Mouse (Mus musculus) bone marrow, adult 2 months (tissue): ENCODE measurements around the gene Itga1. TPM values are rescaled to one million over a fixed set of nuclear protein-coding genes. Genes with fewer than 3 reads are reported as not detected.

Source experiments
- H3K27ac ChIP-seq: fragments of 200-500 bp; 2 replicates; pipeline ENCODE4 v1.5.1; 2012; ENCODE audit warnings: low read depth, mild to moderate bottlenecking, control low read depth, inconsistent platforms, low read length; ENCODE audit not compliant: control insufficient read depth, poor library complexity, insufficient read depth
- H3K4me1 ChIP-seq: fragments of 200-500 bp; 2 replicates; pipeline ENCODE4 v1.6.1; 2011; ENCODE audit warnings: low read length; ENCODE audit not compliant: control insufficient read depth, insufficient read depth
- H3K4me3 ChIP-seq: fragments of 200-500 bp; replicated peaks from 2 replicates; pipeline ENCODE3; 2011; ENCODE audit warnings: mild to moderate bottlenecking, low read depth, low read length, control low read depth; ENCODE audit not compliant: control insufficient read depth
- CTCF ChIP-seq: fragments of 200-500 bp; IDR thresholded peaks from 2 replicates; pipeline ENCODE4 v1.5.1; 2011; ENCODE audit warnings: low read length, control low read depth; ENCODE audit not compliant: control insufficient read depth, insufficient read depth
- POLR2A ChIP-seq: fragments of 200-500 bp; IDR thresholded peaks from 2 replicates; pipeline ENCODE4 v1.6.1; 2011; ENCODE audit warnings: low read depth, mild to moderate bottlenecking, control low read depth, low read length, borderline replicate concordance; ENCODE audit not compliant: control insufficient read depth
- WGBS: fragments of 180-500 bp; shearing (Covaris S2); methylation state at CpG from one replicate; pipeline ENCODE4 v1.1.7; 2018; 5-methylcytosine and 5-hydroxymethylcytosine counted together
- polyA plus RNA-seq: library from polyadenylated mRNA; stranded (reverse); fragments of >200 nt; gene quantifications from 2 replicates; pipeline ENCODE4 v1.2.4, GENCODE M21; 2011; ENCODE audit warnings: low replicate concordance; ENCODE audit not compliant: missing spikeins, insufficient read depth, insufficient read length

Itga1 gene
- polyA plus RNA-seq, 1 experiment = 15.5 TPM

DNA sequence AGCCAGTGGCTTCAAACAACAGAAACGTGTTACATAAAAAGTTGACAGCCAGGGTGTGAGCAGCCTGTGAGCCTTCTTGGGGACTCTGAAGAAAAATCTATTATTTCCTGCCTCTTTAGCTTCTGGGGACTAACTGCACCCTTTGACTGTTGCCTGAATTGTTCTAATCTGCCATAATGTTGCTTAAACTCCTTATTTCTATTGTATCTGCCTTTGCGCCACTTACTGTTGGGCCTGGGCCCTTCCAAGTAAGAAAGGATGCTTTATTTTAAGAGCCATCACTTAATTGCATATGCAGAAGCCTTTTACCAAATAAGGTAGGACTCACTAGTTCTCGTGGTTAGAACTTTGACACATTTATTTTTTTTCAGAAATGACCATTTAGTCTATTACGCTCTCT lies 193.9 kb downstream of the Itga1 start:
- WGBS = 72% methylated on average over 4 of the region's 4 CpGs
- TF ChIP-seq CTCF (no peak), POLR2A (no peak)
- Histone ChIP-seq H3K27ac (no peak overlapping the region), H3K4me1 (peaks cover 3% of the 10 kb centered on the region; the same call in 1 of the 2 replicates), H3K4me3 (no peak overlapping the region)

Other genes starting within 250 kb of the Itga1 start
- 1.5 and 3.2 TPM in 2 replicates for gene Itga2, start 169.9 kb downstream of the Itga1 start, polyA plus RNA-seq
- 7.8 and 9.3 TPM in 2 replicates for gene Pelo, start 11.8 kb downstream of the Itga1 start, polyA plus RNA-seq
- gene Gm49395, start within 50 bp of the Itga1 start, polyA plus RNA-seq = 15.0 TPM in 1 of 2 replicates, not detected in the other